Mouse (Mus musculus) midbrain, embryonic 11.5 days (tissue): ENCODE data around the gene Hist1h1t. TPM values are rescaled to one million over a fixed set of nuclear protein-coding genes. Genes with fewer than 3 reads are reported as not detected.

Source experiments
- ATAC-seq: fragments of 200-750 bp; cut with Nextera tagmentation; 2 replicates; pipeline ENCODE4 v1.8.0; 2017; ENCODE audit warnings: moderate TSS enrichment, moderate library complexity; ENCODE audit not compliant: low FRiP score
- DNase-seq: peaks from one replicate; pipeline ENCODE4 v3.0.0; 2015; ENCODE audit warnings: low spot score; ENCODE audit errors: missing footprints
- H3K27ac ChIP-seq: fragments of 300-500 bp; sonication (generic); 2 replicates; pipeline ENCODE4 v1.5.1; 2014; ENCODE audit warnings: low read depth, low read length
- H3K27me3 ChIP-seq: fragments of 300-500 bp; sonication (generic); 2 replicates; pipeline ENCODE4 v1.6.1; 2014; ENCODE audit warnings: mild to moderate bottlenecking, low read length, moderate library complexity, mixed read lengths; ENCODE audit not compliant: control insufficient read depth, insufficient read depth
- H3K36me3 ChIP-seq: fragments of 300-500 bp; sonication (generic); 2 replicates; pipeline ENCODE4 v1.6.1; 2014; ENCODE audit warnings: mild to moderate bottlenecking, low read length, moderate library complexity, mixed read lengths; ENCODE audit not compliant: control insufficient read depth, insufficient read depth
- H3K4me1 ChIP-seq: fragments of 300-500 bp; sonication (generic); 2 replicates; pipeline ENCODE4 v1.6.1; 2014; ENCODE audit warnings: low read length; ENCODE audit not compliant: control insufficient read depth, insufficient read depth
- H3K4me2 ChIP-seq: fragments of 300-500 bp; sonication (generic); 2 replicates; pipeline ENCODE4 v1.6.1; 2014; ENCODE audit warnings: mild to moderate bottlenecking, moderate library complexity
- H3K4me3 ChIP-seq: fragments of 300-500 bp; sonication (generic); 2 replicates; pipeline ENCODE4 v1.5.1; 2014; ENCODE audit warnings: low read depth, low read length
- H3K9ac ChIP-seq: fragments of 300-500 bp; sonication (generic); 2 replicates; pipeline ENCODE4 v1.6.1; 2014; ENCODE audit warnings: low read length
- H3K9me3 ChIP-seq: fragments of 300-500 bp; sonication (generic); 2 replicates; pipeline ENCODE4 v1.6.1; 2016; ENCODE audit warnings: low read length; ENCODE audit not compliant: control insufficient read depth
- WGBS: fragments of 180-500 bp; shearing (Covaris S2); extraction: QIAGEN DNeasy Blood & Tissue Kit; methylation state at CpG from one replicate; pipeline ENCODE4 v1.1.7; 2014; 5-methylcytosine and 5-hydroxymethylcytosine counted together
- polyA plus RNA-seq: library from polyadenylated mRNA; unstranded; fragments of >200 nt; fragmentation: Nextera tagmentation; extraction: Ambion mirVana; gene quantifications from 2 replicates; pipeline ENCODE4 v1.2.1, GENCODE M21; 2014

Gene Hist1h1t
- polyA plus RNA-seq, 1 experiment from 2014 or later, result not detected

DNA sequence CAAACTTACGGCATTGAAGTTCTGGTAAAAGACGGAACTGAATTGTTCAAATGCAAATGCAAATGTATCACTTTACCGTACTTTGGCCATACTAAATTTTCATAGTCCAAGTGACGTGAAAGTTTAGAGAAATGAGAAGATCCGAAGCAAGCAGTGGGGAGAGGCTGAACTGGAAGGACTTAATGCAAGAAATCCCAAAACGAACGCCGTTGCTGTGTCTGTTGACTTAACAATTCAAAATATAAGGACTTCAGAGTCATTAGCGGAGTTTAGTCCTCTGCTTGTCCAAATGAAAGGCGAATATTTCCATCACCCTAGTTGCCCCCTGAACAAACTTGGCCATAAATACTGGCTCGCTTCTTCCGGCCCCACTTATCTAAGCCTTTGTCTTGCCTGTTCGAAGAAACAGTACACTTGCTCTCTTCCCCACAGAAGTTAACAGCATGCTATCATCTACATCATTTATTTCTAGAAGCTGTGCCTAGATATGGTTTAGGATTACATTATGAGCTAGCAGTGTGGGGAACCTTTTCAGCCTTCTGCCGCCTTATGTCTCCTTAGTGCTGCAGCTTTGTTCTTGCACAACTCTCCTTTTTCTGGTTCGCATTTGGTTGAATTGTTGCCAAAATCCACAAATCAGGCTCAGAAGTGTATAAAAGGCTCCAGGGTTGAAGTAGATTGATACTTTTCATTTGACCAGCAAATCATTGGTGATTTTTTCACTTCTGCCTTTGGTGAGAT lies 10.3 kb upstream of the Hist1h1t start:
- Histone ChIP-seq H3K9me3 (no peaks in the 10 kb centered on the region), H3K4me1 (peaks cover 11% of the 10 kb centered on the region), H3K4me3 (peak overlapping the region; percentile 41), H3K27ac (peak overlapping the region; percentile 95), H3K36me3 (no peaks in the 10 kb centered on the region), H3K4me2 (peak overlapping the region; percentile 65), H3K9ac (peak overlapping the region; percentile 76), H3K27me3 (no peaks in the 10 kb centered on the region)
- no peak for ATAC-seq
- peak; percentile 94 for DNase-seq
- 16% methylated on average over 15 of the region's 15 CpGs for WGBS

DNA sequence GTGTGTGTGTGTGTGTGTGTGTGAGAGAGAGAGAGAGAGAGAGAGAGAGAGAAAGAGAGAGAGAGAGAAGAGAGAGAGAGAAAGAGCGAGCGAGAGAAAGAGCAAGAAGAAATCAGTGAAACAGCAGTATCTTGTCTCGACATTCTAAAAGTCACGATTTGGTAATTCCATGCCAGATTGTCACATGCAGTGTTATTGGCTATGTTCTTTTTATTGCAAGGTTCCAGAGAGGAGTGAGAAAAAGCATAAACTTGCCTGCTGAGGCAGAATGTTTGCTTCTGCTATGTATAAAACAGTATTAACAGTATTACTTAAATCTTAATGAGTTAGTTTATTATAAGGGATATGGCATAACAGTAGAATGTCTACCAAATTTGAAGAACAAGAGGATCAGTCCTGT lies 9.6 kb upstream of the Hist1h1t start:
- DNase-seq (peak; percentile 88), ATAC-seq (no peak)
- WGBS, result 60% methylated on average over 4 of the region's 4 CpGs
- peak overlapping the region; percentile 65 for H3K4me2 ChIP-seq
- H3K4me3 ChIP-seq, result peak overlapping the region; percentile 41
- H3K27me3 ChIP-seq, result no peaks in the 10 kb centered on the region
- no peaks in the 10 kb centered on the region for H3K36me3 ChIP-seq
- peak overlapping the region; percentile 76 for H3K9ac ChIP-seq
- H3K27ac ChIP-seq, result peak overlapping the region; percentile 95
- H3K9me3 ChIP-seq, result no peaks in the 10 kb centered on the region
- peaks cover 11% of the 10 kb centered on the region for H3K4me1 ChIP-seq

- Histone ChIP-seq H3K9me3 (no peaks in the 10 kb centered on the region), H3K9ac (no peak overlapping the region), H3K36me3 (no peaks in the 10 kb centered on the region), H3K4me2 (no peak overlapping the region), H3K27ac (no peak overlapping the region), H3K27me3 (no peaks in the 10 kb centered on the region), H3K4me3 (no peak overlapping the region), H3K4me1 (peaks cover 11% of the 10 kb centered on the region)
- peak; percentile 75 for DNase-seq
- WGBS, result 84% methylated on average over 4 of the region's 4 CpGs
- no peak for ATAC-seq
Measured at GRCm38 (mm10) chr13:23687181-23687580, 8.4 kb upstream of the Hist1h1t start.

DNA sequence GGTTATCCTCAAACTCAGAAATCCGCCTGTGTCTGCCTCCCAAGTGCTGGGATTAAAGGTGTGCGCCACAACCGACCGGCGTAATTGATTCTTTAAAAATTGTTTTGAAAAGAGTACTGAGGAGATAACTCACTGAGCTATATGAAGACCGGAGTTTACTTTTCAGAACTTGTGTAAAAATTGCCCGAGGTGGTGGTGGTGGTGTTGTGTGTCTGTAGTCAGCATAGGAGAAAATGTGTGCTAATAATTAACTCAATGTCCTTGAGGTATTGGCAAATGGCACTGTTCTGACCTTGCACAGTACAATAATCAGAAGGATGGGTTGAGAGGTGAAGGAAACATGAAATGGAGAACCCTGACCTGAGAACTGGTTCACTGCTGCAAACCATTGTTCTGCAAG lies 7.7 kb upstream of the Hist1h1t start:
- peaks cover 5% of the 10 kb centered on the region; the same call in 1 of the 2 replicates for H3K4me1 ChIP-seq
- H3K27me3 ChIP-seq, result no peaks in the 10 kb centered on the region
- no peaks in the 10 kb centered on the region for H3K9me3 ChIP-seq
- H3K4me2 ChIP-seq, result no peak overlapping the region
- no peak overlapping the region for H3K27ac ChIP-seq
- no peak overlapping the region for H3K9ac ChIP-seq
- WGBS, result 92% methylated on average over 7 of the region's 7 CpGs
- no peaks in the 10 kb centered on the region for H3K36me3 ChIP-seq
- ATAC-seq (no peak), DNase-seq (peak; percentile 73)
- H3K4me3 ChIP-seq, result no peak overlapping the region

- DNase-seq, result no peak
- Histone ChIP-seq H3K27ac (no peak overlapping the region), H3K9me3 (no peaks in the 10 kb centered on the region), H3K4me2 (no peak overlapping the region), H3K9ac (no peak overlapping the region), H3K27me3 (no peaks in the 10 kb centered on the region), H3K36me3 (no peaks in the 10 kb centered on the region), H3K4me3 (no peak overlapping the region), H3K4me1 (peaks cover 2% of the 10 kb centered on the region; the same call in 1 of the 2 replicates)
- no peak for ATAC-seq
- 89% methylated on average over 2 of the region's 2 CpGs for WGBS
Measured at GRCm38 (mm10) chr13:23688956-23689355, 6.7 kb upstream of the Hist1h1t start.

DNA sequence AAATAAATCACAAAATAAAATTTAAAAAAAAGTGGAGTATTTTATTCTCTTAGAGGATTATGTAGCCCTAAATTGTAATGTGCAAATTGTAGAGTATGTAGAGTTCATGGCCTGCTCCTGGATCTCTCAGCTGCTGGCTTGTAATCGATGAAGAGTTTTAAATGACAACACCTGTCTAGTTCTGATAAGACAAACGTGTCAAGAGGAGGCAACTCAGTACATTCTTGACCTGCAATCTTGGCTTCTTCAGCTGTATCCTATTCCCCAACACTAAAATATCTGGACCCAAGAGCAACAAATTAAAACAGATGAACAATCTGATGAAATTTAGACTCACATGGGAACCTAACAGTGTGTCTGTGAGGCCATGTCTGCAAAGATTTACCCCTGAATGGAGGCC lies 6.2 kb upstream of the Hist1h1t start:
- 69% methylated on average over 2 of the region's 2 CpGs for WGBS
- H3K4me3 ChIP-seq, result no peak overlapping the region
- H3K4me2 ChIP-seq, result no peak overlapping the region
- H3K27me3 ChIP-seq, result no peaks in the 10 kb centered on the region
- no peak for DNase-seq
- no peak overlapping the region for H3K9ac ChIP-seq
- no peak for ATAC-seq
- no peaks in the 10 kb centered on the region for H3K9me3 ChIP-seq
- peaks cover 2% of the 10 kb centered on the region; the same call in 1 of the 2 replicates for H3K4me1 ChIP-seq
- H3K27ac ChIP-seq, result no peak overlapping the region
- H3K36me3 ChIP-seq, result no peaks in the 10 kb centered on the region

DNA sequence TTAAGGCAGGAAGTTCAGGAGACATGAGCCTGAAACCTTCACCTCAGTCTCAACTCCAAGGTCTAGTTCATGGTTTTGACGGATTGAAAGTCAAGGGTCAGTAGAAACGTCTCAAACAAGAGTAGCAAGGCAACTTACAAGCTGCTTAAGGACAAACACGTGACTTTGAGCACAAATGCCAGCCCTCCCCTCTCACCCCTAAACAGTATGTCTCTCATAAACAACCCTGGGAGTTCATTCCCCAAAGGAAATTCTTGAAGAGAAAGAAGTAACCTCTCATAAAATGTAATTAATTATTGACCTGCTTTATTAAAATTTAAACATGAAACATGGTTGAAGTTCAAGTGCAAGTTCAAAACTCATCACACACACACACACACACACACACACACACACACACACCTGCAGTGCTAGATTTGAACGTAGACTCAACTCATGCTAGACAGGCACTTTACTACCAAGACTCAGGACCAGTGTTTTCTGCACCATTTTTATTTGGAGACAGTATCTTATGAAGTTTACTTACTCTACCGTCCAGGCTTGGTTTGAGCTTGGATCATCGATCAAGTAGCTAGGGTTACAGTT lies 1.7 kb upstream of the Hist1h1t start:
- Histone ChIP-seq H3K4me2 (no peak overlapping the region), H3K27me3 (no peaks in the 10 kb centered on the region), H3K9me3 (no peaks in the 10 kb centered on the region), H3K4me3 (no peak overlapping the region), H3K4me1 (peaks cover 4% of the 10 kb centered on the region; the same call in 1 of the 2 replicates), H3K36me3 (no peaks in the 10 kb centered on the region), H3K27ac (no peak overlapping the region), H3K9ac (no peak overlapping the region)
- no peak for DNase-seq
- no peak for ATAC-seq
- WGBS, result 86% methylated on average over 6 of the region's 6 CpGs

GRCm38 (mm10) chr13:23694956-23695355 lies 658 bp upstream of the Hist1h1t start:
- no peaks in the 10 kb centered on the region for H3K36me3 ChIP-seq
- no peaks in the 10 kb centered on the region for H3K9me3 ChIP-seq
- H3K4me2 ChIP-seq, result no peak overlapping the region
- H3K4me3 ChIP-seq, result no peak overlapping the region
- no peak overlapping the region for H3K27ac ChIP-seq
- no peak for DNase-seq
- peaks cover 6% of the 10 kb centered on the region; the same call in 1 of the 2 replicates for H3K4me1 ChIP-seq
- 94% methylated on average over 9 of the region's 9 CpGs for WGBS
- H3K9ac ChIP-seq, result no peak overlapping the region
- H3K27me3 ChIP-seq, result no peaks in the 10 kb centered on the region
- no peak for ATAC-seq

DNA sequence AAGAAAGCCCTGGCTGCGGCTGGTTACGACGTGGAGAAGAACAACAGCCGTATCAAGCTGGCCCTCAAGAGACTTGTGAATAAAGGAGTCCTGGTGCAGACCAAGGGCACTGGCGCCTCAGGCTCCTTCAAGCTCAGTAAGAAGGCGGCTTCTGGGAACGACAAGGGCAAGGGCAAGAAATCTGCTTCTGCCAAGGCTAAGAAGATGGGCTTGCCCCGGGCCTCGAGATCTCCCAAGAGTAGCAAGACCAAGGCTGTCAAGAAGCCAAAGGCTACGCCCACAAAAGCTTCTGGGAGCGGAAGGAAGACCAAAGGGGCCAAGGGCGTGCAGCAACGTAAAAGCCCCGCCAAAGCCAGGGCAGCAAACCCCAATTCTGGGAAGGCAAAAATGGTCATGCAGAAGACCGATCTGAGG lies 454 bp downstream of the Hist1h1t start:
- WGBS, result 61% methylated on average over 15 of the region's 15 CpGs
- H3K27me3 ChIP-seq, result no peaks in the 10 kb centered on the region
- H3K4me3 ChIP-seq, result no peak overlapping the region
- no peak overlapping the region for H3K4me2 ChIP-seq
- no peaks in the 10 kb centered on the region for H3K9me3 ChIP-seq
- ATAC-seq, result no peak
- H3K36me3 ChIP-seq, result no peaks in the 10 kb centered on the region
- H3K27ac ChIP-seq, result no peak overlapping the region
- H3K4me1 ChIP-seq, result peaks cover 6% of the 10 kb centered on the region; the same call in 1 of the 2 replicates
- no peak for DNase-seq
- H3K9ac ChIP-seq, result no peak overlapping the region
